Mouse (Mus musculus) midbrain, embryonic 10.5 days (tissue): ENCODE results near the gene Csn1s2a. TPM values are rescaled to one million over a fixed set of nuclear protein-coding genes. Genes with fewer than 3 reads are reported as not detected.
"Not testable (repeated sequence)": the region's sequence is repeated elsewhere in the genome, so short reads cannot be mapped to it uniquely, and the experiment has no call there.

Experiments
- DNase-seq: peaks from one replicate; pipeline ENCODE4 v3.0.0-alpha.2; 2017; ENCODE audit warnings: low spot score
- H3K27ac ChIP-seq: fragments of 300-500 bp; sonication (generic); replicated peaks from 2 replicates; pipeline ENCODE4 v1.5.1; 2016; ENCODE audit warnings: mild to moderate bottlenecking
- H3K27me3 ChIP-seq: fragments of 300-500 bp; sonication (generic); 2 replicates; pipeline ENCODE4 v1.6.1; 2016; ENCODE audit warnings: low read depth, mild to moderate bottlenecking; ENCODE audit not compliant: poor library complexity, severe bottlenecking
- H3K36me3 ChIP-seq: fragments of 300-500 bp; sonication (generic); 2 replicates; pipeline ENCODE4 v1.6.1; 2016; ENCODE audit warnings: mild to moderate bottlenecking, moderate library complexity
- H3K4me1 ChIP-seq: fragments of 300-500 bp; sonication (generic); 2 replicates; pipeline ENCODE4 v1.6.1; 2016
- H3K4me3 ChIP-seq: fragments of 300-500 bp; sonication (generic); 2 replicates; pipeline ENCODE4 v1.5.1; 2016; ENCODE audit warnings: mild to moderate bottlenecking, moderate library complexity
- H3K9me3 ChIP-seq: fragments of 300-500 bp; sonication (generic); replicated peaks from 2 replicates; pipeline ENCODE4 v1.6.1; 2016; ENCODE audit warnings: mild to moderate bottlenecking
- WGBS: fragments of 180-500 bp; shearing (Covaris S2); methylation state at CpG from one replicate; pipeline ENCODE4 v1.1.7; 2016; 5-methylcytosine and 5-hydroxymethylcytosine counted together
- polyA plus RNA-seq: library from polyadenylated mRNA; unstranded; fragments of >200 nt; fragmentation: Nextera tagmentation; extraction: Ambion mirVana; gene quantifications from 2 replicates; pipeline ENCODE4 v1.2.1, GENCODE M21; 2016

Gene Csn1s2a
- polyA plus RNA-seq, result not detected in 2 replicates

DNA sequence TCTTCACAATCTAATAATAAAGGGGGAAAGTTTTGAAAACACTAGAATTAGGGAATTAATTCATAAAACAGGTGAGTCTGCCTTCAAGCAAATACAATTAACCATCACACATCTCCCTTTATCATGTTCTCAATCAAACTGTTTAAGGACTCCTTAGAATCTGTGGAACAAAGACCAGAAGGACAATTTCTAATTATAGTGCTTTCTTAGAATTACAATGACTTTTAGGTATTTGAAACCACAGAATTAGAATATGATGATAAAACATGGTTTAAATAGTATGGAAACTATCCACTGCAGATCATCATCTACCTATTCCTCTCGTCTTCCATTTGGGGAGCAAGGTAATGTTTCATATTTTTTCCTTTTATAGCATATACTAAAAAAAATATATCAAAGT, at the start of gene Csn1s2a:
Gene Csn1s2a, plus strand, starts transcription at position 301 of the 400 bp plus-strand sequence.
- no peaks in the 10 kb centered on the region for H3K9me3 ChIP-seq
- DNase-seq, result no peak
- H3K27ac ChIP-seq, result no peak within 1 kb of the TSS
- H3K27me3 ChIP-seq, result no peaks in the 10 kb centered on the region
- H3K4me3 ChIP-seq, result no peak within 1 kb of the TSS
- H3K4me1 ChIP-seq, result no peaks in the 10 kb centered on the region
- WGBS, result 86% methylated on average over 1 of the region's 1 CpGs
- H3K36me3 ChIP-seq, result no peaks in the 10 kb centered on the region

DNA sequence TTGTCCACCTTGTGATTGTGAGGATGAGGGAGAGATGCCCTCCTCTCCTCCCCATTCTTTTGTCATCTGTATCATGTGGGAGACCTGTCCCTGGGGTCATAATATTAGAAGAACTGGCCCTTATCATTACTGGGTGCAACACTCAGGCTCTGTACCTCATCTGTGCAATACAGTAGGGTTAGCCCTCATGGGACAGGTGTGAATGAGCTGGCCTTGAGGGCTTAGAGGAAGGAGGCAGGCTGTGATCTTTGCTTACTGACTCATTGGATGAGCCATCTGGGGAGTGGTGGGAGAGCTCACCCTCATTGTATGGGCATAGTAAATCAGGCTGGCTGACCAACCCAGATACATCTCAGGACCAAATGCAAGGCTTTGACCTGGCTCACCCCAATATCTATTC, 39.5 kb upstream of the Csn1s2a start:
- Histone ChIP-seq H3K27ac (no peak overlapping the region), H3K9me3 (no peaks in the 10 kb centered on the region), H3K27me3 (no peaks in the 10 kb centered on the region), H3K4me1 (no peaks in the 10 kb centered on the region), H3K4me3 (no peak overlapping the region), H3K36me3 (no peaks in the 10 kb centered on the region)
- no peak for DNase-seq

DNA sequence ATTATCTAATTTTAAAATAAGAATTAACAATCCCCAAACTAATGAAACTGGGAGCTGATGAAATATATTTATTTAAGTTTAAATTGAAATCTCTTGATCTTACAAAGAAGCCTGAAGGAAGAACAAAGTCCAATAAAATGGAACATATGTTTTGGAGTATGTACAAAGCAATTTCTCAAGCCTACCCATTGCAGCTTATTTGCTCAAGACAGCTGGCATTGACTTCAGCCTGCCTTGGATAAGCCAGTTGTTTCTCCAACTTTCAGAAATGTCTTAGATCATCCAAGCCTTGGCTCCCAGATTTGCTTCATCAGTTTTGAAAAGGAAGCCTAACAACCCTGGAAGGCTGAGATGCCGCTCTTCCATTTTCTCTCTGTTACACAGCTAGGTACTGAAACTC, 20.9 kb upstream of the Csn1s2a start:
- H3K27ac ChIP-seq, result no peak overlapping the region
- no peak overlapping the region for H3K4me3 ChIP-seq
- H3K4me1 ChIP-seq, result no peaks in the 10 kb centered on the region
- no peaks in the 10 kb centered on the region for H3K27me3 ChIP-seq
- DNase-seq, result no peak
- no peaks in the 10 kb centered on the region for H3K36me3 ChIP-seq
- 66% methylated on average over 1 of the region's 1 CpGs for WGBS
- no peaks in the 10 kb centered on the region for H3K9me3 ChIP-seq

DNA sequence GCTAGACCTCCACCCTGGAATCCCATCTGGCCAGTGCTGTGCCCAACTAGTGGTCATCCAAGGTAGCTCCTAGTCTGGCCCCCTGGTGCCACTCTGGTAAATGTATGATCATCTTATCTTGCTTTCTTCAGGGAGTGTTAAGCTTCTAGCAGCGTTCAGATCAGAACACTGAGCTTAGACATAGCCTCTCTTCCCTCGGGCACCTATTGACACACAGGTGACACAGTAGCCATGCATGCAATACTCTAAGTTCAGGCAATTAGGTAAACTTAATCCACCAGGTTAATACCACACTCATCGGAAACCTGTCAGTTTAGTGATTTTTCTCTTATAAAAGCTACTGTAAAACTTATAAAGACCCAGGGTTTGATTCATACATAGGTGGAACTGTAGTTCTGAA, 9.8 kb upstream of the Csn1s2a start:
- WGBS, result 85% methylated on average over 3 of the region's 3 CpGs

DNA sequence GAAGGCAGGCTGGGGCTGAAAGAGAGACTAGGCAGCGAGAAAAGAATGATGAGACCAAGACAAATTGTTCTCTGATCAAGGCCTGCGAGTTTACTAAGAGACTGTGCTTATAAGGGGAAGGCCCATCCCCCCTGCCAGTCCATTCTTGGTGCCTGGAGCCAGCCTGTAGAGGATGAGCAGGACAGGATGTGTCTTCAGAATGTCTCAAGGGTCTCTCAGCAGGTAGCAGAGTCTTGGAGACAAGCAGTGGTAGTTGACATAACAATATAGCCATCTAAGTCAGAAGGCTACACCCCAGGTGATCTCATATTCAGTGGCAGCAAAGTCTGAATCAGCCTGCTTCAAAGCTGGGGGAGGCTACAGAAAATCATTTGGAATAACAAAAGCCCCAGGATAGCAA, 2.2 kb upstream of the Csn1s2a start:
- not testable (repeated sequence) for H3K27ac ChIP-seq

More for the DNA sequence above, 9.8 kb upstream of the Csn1s2a start:
- no peaks in the 10 kb centered on the region for H3K4me1 ChIP-seq
- H3K9me3 ChIP-seq, result no peaks in the 10 kb centered on the region
- H3K4me3 ChIP-seq, result no peak overlapping the region
- H3K27me3 ChIP-seq, result no peaks in the 10 kb centered on the region
- H3K36me3 ChIP-seq, result no peaks in the 10 kb centered on the region
- no peak for DNase-seq
- no peak overlapping the region for H3K27ac ChIP-seq

DNA sequence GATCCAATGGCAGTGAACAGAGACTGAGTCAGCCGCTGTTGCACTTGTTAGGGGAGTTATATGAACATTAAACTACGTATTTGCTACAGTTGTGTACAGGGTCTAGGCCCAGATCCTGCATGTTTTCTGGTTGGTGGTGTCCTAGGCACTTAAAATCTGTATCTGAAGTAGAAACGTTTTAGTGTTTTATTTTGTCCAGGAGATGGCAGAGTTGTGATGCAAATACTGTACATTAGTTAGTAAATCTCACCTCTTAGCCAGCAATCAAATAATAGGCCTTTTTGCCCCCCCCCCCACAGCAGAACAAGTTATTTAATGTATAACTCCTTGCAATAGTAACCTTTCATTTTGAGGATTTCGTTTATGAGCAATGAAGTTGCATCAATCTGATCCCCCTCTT, 8.4 kb downstream of the Csn1s2a start:
- no peaks in the 10 kb centered on the region for H3K27me3 ChIP-seq
- no peak overlapping the region for H3K27ac ChIP-seq
- 66% methylated on average over 4 of the region's 4 CpGs for whole genome bisulfite sequencing
- H3K4me1 ChIP-seq, result no peaks in the 10 kb centered on the region
- H3K9me3 ChIP-seq, result no peaks in the 10 kb centered on the region
- DNase-seq, result no peak
- no peak overlapping the region for H3K4me3 ChIP-seq
- H3K36me3 ChIP-seq, result no peaks in the 10 kb centered on the region

More for the DNA sequence above, 2.2 kb upstream of the Csn1s2a start:
- not testable (repeated sequence) for DNase-seq, H3K36me3 ChIP-seq, H3K4me3 ChIP-seq, H3K9me3 ChIP-seq, H3K27me3 ChIP-seq, H3K4me1 ChIP-seq
- WGBS, result 41% methylated on average over 2 of the region's 2 CpGs

DNA sequence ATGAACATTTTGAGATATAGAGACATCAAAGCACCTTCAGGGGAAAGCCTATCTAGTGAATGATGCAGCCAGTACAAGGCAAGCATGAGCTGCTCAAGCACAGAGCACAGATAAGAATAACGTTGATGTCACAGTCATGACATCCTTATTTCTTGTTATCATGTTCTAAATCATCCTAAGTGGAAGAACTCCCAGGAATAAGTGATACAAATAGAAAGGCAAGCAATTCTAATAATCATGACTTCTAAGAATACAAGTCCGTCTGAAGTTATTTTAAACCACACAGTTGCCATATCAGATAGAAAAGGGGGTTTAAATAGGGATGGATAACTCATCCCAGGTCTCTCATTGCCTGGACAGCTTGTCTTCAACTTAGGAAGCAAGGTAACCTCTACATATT, 33.4 kb downstream of the Csn1s2a start, which contains the start of gene Csn1s2b:
Gene Csn1s2b, plus strand, starts transcription at position 301 of the 400 bp plus-strand sequence.
- no peaks in the 10 kb centered on the region for H3K36me3 ChIP-seq
- WGBS, result 81% methylated on average over 2 of the region's 2 CpGs
- H3K4me1 ChIP-seq, result no peaks in the 10 kb centered on the region
- no peak within 1 kb of the TSS for H3K27ac ChIP-seq
- H3K9me3 ChIP-seq, result no peaks in the 10 kb centered on the region
- H3K27me3 ChIP-seq, result no peaks in the 10 kb centered on the region
- DNase-seq, result no peak
- H3K4me3 ChIP-seq, result no peak within 1 kb of the TSS

DNA sequence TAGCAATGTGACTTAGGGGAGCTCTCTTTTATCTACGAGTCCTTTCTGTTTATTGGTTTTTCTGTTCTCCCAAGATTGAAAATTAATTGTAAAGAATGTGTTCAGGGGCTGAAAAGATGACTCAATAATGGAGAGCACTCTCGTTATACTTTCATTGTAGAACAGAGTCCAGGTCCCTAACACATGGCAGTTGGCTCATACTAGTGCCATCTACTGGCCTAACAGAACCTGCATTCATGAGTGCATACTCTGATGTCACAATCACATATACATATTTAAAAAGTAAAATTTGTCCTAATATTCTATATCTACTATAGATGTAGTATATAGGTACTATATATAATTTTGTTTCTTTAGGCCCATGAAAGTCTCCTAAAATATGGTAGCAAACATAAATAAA, 34.9 kb downstream of the Csn1s2a start:
- Histone ChIP-seq H3K27ac (no peak overlapping the region), H3K27me3 (no peaks in the 10 kb centered on the region), H3K4me3 (no peak overlapping the region), H3K36me3 (no peaks in the 10 kb centered on the region), H3K4me1 (no peaks in the 10 kb centered on the region), H3K9me3 (no peaks in the 10 kb centered on the region)
- DNase-seq, result no peak
- 75% methylated on average over 2 of the region's 2 CpGs for WGBS

DNA sequence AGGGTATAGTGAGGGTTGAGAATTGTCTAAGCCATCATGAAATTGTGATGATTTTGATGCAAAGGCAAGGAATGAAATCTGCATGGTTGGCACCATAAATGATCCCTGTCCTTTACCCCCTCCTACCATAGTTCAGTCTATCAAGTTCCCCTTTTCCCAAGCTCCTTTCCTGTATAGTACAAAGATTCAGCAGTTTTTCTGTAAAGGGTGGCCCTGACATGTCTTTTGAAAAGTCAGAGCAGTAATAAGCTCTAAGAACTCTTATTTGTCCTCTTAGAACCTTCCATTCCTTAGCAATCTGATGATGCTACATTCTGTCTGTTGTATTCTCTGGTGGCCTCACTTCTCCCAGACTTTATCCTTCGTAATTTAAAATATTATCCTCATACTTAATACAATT, 51.0 kb downstream of the Csn1s2a start, which contains the start of gene Prr27:
Gene Prr27, plus strand, starts transcription at position 301 of the 400 bp plus-strand sequence.
- Histone ChIP-seq H3K27me3 (no peaks in the 10 kb centered on the region), H3K4me1 (no peaks in the 10 kb centered on the region)
- WGBS, result 76% methylated on average over 1 of the region's 1 CpGs

More for the DNA sequence above, 51.0 kb downstream of the Csn1s2a start, which contains the start of gene Prr27:
- Histone ChIP-seq H3K36me3 (no peaks in the 10 kb centered on the region), H3K27ac (no peak within 1 kb of the TSS), H3K4me3 (no peak within 1 kb of the TSS), H3K9me3 (no peaks in the 10 kb centered on the region)
- no peak for DNase-seq

Other genes with a start within 250 kb of the Csn1s2a start
- not detected in 2 replicates for gene Sult1b1, start 236.4 kb upstream of the Csn1s2a start, polyA plus RNA-seq
- not detected in 2 replicates for gene Sult1d1, start 205.5 kb upstream of the Csn1s2a start, polyA plus RNA-seq
- 0.12 TPM in 1 of 2 replicates, not detected in the other for gene Sult1e1, start 183.0 kb upstream of the Csn1s2a start, polyA plus RNA-seq
- gene Csn1s1, start 108.4 kb upstream of the Csn1s2a start, polyA plus RNA-seq, result not detected in 2 replicates
- not detected in 2 replicates for gene Csn2, start 74.9 kb upstream of the Csn1s2a start, polyA plus RNA-seq
- gene Csn1s2b, start 33.5 kb downstream of the Csn1s2a start, polyA plus RNA-seq, result not detected in 2 replicates
- not detected in 2 replicates for gene Prr27, start 51.1 kb downstream of the Csn1s2a start, polyA plus RNA-seq
- gene Odam, start 110.5 kb downstream of the Csn1s2a start, polyA plus RNA-seq, result not detected in 2 replicates
- gene Csn3, start 151.0 kb downstream of the Csn1s2a start, polyA plus RNA-seq, result 0.41 and 1.0 TPM in 2 replicates
- gene 2310003L06Rik, start 194.9 kb downstream of the Csn1s2a start, polyA plus RNA-seq, result not detected in 2 replicates
- not detected in 2 replicates for gene Gm28434, start 194.9 kb downstream of the Csn1s2a start, polyA plus RNA-seq
- not detected in 2 replicates for gene Cabs1, start 204.9 kb downstream of the Csn1s2a start, polyA plus RNA-seq
- not detected in 2 replicates for gene Smr3a, start 228.0 kb downstream of the Csn1s2a start, polyA plus RNA-seq